ENCODE assay signal across 22 mouse cellular contexts in the genomic region with DNA sequence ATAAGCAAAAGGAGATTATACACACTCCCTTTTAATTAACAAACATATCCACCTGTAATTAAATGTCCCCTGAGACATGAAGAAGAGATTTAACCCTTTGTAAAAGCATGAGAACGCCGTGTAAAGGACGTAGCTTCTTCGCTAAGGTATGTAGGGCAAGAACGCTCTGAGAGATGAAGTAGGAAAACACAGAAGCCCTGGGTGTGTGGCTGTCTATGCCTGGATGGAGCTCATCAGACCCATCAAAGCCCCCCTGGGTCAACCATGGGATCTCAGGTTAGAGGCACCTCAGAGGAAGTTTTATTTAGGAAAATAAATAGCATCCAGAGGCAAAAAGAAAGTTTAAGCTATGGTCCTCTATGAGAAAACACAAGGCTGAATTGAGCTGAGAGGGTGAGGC. TPM values are rescaled to one million over a fixed set of nuclear protein-coding genes. Genes with fewer than 3 reads are reported as not detected.
DNase-seq lines count a peak whose midpoint lies in the region; ATAC-seq and TF ChIP-seq lines count a peak whose summit lies in the region.
"Had no signal": no experiment of that assay in that cellular context is flagged by ENCODE, and none has a peak within 500 bp of the region (broad histone marks: within the 10 kb centered on the region; RNA-seq: fewer than 3 reads in every experiment).

No protein-coding gene starts in this region.

- no peak overlapping the region for H3K4me3 ChIP-seq in gastrocnemius, adult 2 months
- H3K4me3 ChIP-seq in limb, embryonic 13.5 days: no peak overlapping the region
- no peak overlapping the region for H3K4me3 ChIP-seq in limb, embryonic 10.5 days
- H3K4me3 ChIP-seq in embryonic facial prominence, embryonic 10.5 days: no peak overlapping the region
- no peak overlapping the region for H3K4me3 ChIP-seq in embryonic facial prominence, embryonic 14.5 days (ENCODE audit: low read depth, low read length)
- H3K4me3 ChIP-seq in midbrain, embryonic 15.5 days: no peak overlapping the region
- no peak overlapping the region for H3K4me3 ChIP-seq in neural tube, embryonic 15.5 days (replicated peaks)
- H3K4me3 ChIP-seq: erythroblast, embryonic 14.5 days; hindbrain, embryonic 13.5 days; kidney, embryonic 15.5 days; midbrain, embryonic 13.5 days had no signal

- no peak overlapping the region for H3K4me2 ChIP-seq in limb, embryonic 13.5 days (replicated peaks)
- H3K4me2 ChIP-seq in embryonic facial prominence, embryonic 14.5 days (ENCODE audit: low read depth, low read length): no peak overlapping the region
- H3K4me2 ChIP-seq in midbrain, embryonic 15.5 days: no peak overlapping the region
- H3K4me2 ChIP-seq in neural tube, embryonic 15.5 days: no peak overlapping the region
- H3K4me2 ChIP-seq: heart, embryonic 11.5 days; hindbrain, embryonic 13.5 days; kidney, embryonic 15.5 days; midbrain, embryonic 13.5 days had no signal

- peak overlapping the region; percentile 70 for H3K27ac ChIP-seq in gastrocnemius, adult 2 months
- 0 out of 2 replicates have a peak overlapping the region, but pooled peaks have one; percentile 78 for H3K27ac ChIP-seq in limb, embryonic 13.5 days
- no peak overlapping the region for H3K27ac ChIP-seq in limb, embryonic 10.5 days
- peak overlapping the region; percentile 53; the same call in 1 of the 2 replicates for H3K27ac ChIP-seq in embryonic facial prominence, embryonic 10.5 days (replicated peaks)
- H3K27ac ChIP-seq in embryonic facial prominence, embryonic 14.5 days (replicated peaks; ENCODE audit: low read depth, low read length): peak overlapping the region; percentile 63; the same call in 1 of the 2 replicates
- no peak overlapping the region for H3K27ac ChIP-seq in midbrain, embryonic 15.5 days
- no peak overlapping the region for H3K27ac ChIP-seq in neural tube, embryonic 15.5 days (replicated peaks)
- H3K27ac ChIP-seq: hindbrain, embryonic 13.5 days; liver, embryonic 14.5 days; midbrain, embryonic 13.5 days had no signal

- 0 out of 2 replicates have a peak, but pooled peaks cover 3% of the 10 kb centered on the region for H3K9me3 ChIP-seq in limb, embryonic 13.5 days
- H3K9me3 ChIP-seq in limb, embryonic 10.5 days (replicated peaks): no peaks in the 10 kb centered on the region
- H3K9me3 ChIP-seq in embryonic facial prominence, embryonic 10.5 days: no peaks in the 10 kb centered on the region
- no peaks in the 10 kb centered on the region for H3K9me3 ChIP-seq in embryonic facial prominence, embryonic 14.5 days (ENCODE audit: control insufficient read depth, low read length)
- H3K9me3 ChIP-seq in midbrain, embryonic 15.5 days: no peaks in the 10 kb centered on the region
- no peaks in the 10 kb centered on the region for H3K9me3 ChIP-seq in neural tube, embryonic 15.5 days (replicated peaks)
- H3K9me3 ChIP-seq: hindbrain, embryonic 13.5 days; kidney, embryonic 15.5 days; midbrain, embryonic 13.5 days had no signal

- no peak for TF ChIP-seq CTCF in gastrocnemius, adult 2 months (IDR thresholded peaks at IDR 0.05)

- H3K4me1 ChIP-seq in limb, embryonic 13.5 days: peaks cover 81% of the 10 kb centered on the region
- H3K4me1 ChIP-seq in limb, embryonic 10.5 days: peaks cover 50% of the 10 kb centered on the region
- peaks cover 51% of the 10 kb centered on the region for H3K4me1 ChIP-seq in embryonic facial prominence, embryonic 10.5 days
- H3K4me1 ChIP-seq in embryonic facial prominence, embryonic 14.5 days (ENCODE audit: control insufficient read depth, insufficient read depth, low read length): peaks cover 49% of the 10 kb centered on the region
- H3K4me1 ChIP-seq in midbrain, embryonic 15.5 days: no peaks in the 10 kb centered on the region
- 0 out of 2 replicates have a peak, but pooled peaks cover 6% of the 10 kb centered on the region for H3K4me1 ChIP-seq in neural tube, embryonic 15.5 days
- H3K4me1 ChIP-seq: hindbrain, embryonic 13.5 days had no signal

- no peaks in the 10 kb centered on the region for H3K27me3 ChIP-seq in limb, embryonic 13.5 days
- H3K27me3 ChIP-seq in limb, embryonic 10.5 days (ENCODE audit: low read depth, poor library complexity, severe bottlenecking): no peaks in the 10 kb centered on the region
- H3K27me3 ChIP-seq in embryonic facial prominence, embryonic 10.5 days (replicated peaks; ENCODE audit: low read depth, poor library complexity, severe bottlenecking): no peaks in the 10 kb centered on the region
- no peaks in the 10 kb centered on the region for H3K27me3 ChIP-seq in embryonic facial prominence, embryonic 14.5 days (replicated peaks; ENCODE audit: control insufficient read depth, insufficient read depth, low read length)
- no peaks in the 10 kb centered on the region for H3K27me3 ChIP-seq in midbrain, embryonic 15.5 days (replicated peaks)
- no peaks in the 10 kb centered on the region for H3K27me3 ChIP-seq in neural tube, embryonic 15.5 days (replicated peaks)
- H3K27me3 ChIP-seq: hindbrain, embryonic 13.5 days; kidney, embryonic 15.5 days; midbrain, embryonic 13.5 days had no signal

- intact Hi-C loops in gastrocnemius, adult 2 months (cut with DNase I): no loop called here
- intact Hi-C loops in gastrocnemius, postnatal 36 days (cut with DNase I): no loop called here

- no peak for ATAC-seq in limb, embryonic 13.5 days (ENCODE audit: low FRiP score, low read depth)
- no peak for ATAC-seq in embryonic facial prominence, embryonic 14.5 days (ENCODE audit: low read depth)
- no peak for ATAC-seq in midbrain, embryonic 15.5 days (replicated peaks)
- no peak for ATAC-seq in neural tube, embryonic 15.5 days (ENCODE audit: low FRiP score)
- ATAC-seq: forebrain, embryonic 16.5 days; midbrain, embryonic 13.5 days had no signal

- DNase-seq in gastrocnemius, adult 2 months: no peak
- no peak for DNase-seq in gastrocnemius, postnatal 36 days
- no peak for DNase-seq in limb, embryonic 10.5 days (ENCODE audit: low spot score)
- DNase-seq in embryonic facial prominence, embryonic 10.5 days (ENCODE audit: low spot score): no peak
- no peak for DNase-seq in embryonic facial prominence, embryonic 14.5 days (ENCODE audit: low spot score)
- DNase-seq: adrenal gland, postnatal 14 days; heart, postnatal 4 days; left cerebral cortex, postnatal 4 days; liver; spleen, adult 18-20 months; thymus, adult 18-20 months; thymus, postnatal 25 days had no signal

- no peak overlapping the region for H3K9ac ChIP-seq in limb, embryonic 13.5 days
- no peak overlapping the region for H3K9ac ChIP-seq in embryonic facial prominence, embryonic 14.5 days (ENCODE audit: low read depth, low read length)
- H3K9ac ChIP-seq in midbrain, embryonic 15.5 days: no peak overlapping the region
- no peak overlapping the region for H3K9ac ChIP-seq in neural tube, embryonic 15.5 days (replicated peaks)
- H3K9ac ChIP-seq: hindbrain, embryonic 13.5 days; kidney, embryonic 15.5 days; liver, embryonic 14.5 days; midbrain, embryonic 13.5 days had no signal

- no peaks in the 10 kb centered on the region for H3K36me3 ChIP-seq in limb, embryonic 13.5 days
- H3K36me3 ChIP-seq in limb, embryonic 10.5 days: no peaks in the 10 kb centered on the region
- H3K36me3 ChIP-seq in embryonic facial prominence, embryonic 10.5 days (replicated peaks): no peaks in the 10 kb centered on the region
- H3K36me3 ChIP-seq in embryonic facial prominence, embryonic 14.5 days (ENCODE audit: control insufficient read depth, insufficient read depth, low read length): no peaks in the 10 kb centered on the region
- H3K36me3 ChIP-seq in midbrain, embryonic 15.5 days (replicated peaks): no peaks in the 10 kb centered on the region
- H3K36me3 ChIP-seq in neural tube, embryonic 15.5 days: no peaks in the 10 kb centered on the region
- H3K36me3 ChIP-seq: hindbrain, embryonic 13.5 days; kidney, embryonic 15.5 days; midbrain, embryonic 13.5 days had no signal

- WGBS in limb, embryonic 13.5 days: 88% methylated on average over 5 of the region's 5 CpGs
- 90% methylated on average over 5 of the region's 5 CpGs for WGBS in limb, embryonic 10.5 days
- WGBS in embryonic facial prominence, embryonic 10.5 days: 83% methylated on average over 5 of the region's 5 CpGs
- WGBS in embryonic facial prominence, embryonic 14.5 days: 84% methylated on average over 5 of the region's 5 CpGs
- WGBS in midbrain, embryonic 15.5 days: 85% methylated on average over 5 of the region's 5 CpGs
- WGBS in neural tube, embryonic 15.5 days: 84% methylated on average over 5 of the region's 5 CpGs

RNA-seq across cellular contexts. Expression of a gene that starts 37.3 kb away (rescaled TPM):
- 10 to 100 TPM; 41.9 to 48.9 TPM for total RNA-seq in gastrocnemius, adult 2 months (2021)
- total RNA-seq in gastrocnemius, postnatal 36 days (2021): 10 to 100 TPM; 41.8 to 52.1 TPM
- polyA plus RNA-seq in limb, embryonic 13.5 days (2015; fragmentation: Nextera tagmentation; extraction: Ambion mirVana): 153 and 163 TPM in 2 replicates
- polyA plus RNA-seq in limb, embryonic 10.5 days (2016; fragmentation: Nextera tagmentation; extraction: Ambion mirVana): 138 and 152 TPM in 2 replicates
- polyA plus RNA-seq in embryonic facial prominence, embryonic 10.5 days (2016; fragmentation: Nextera tagmentation; extraction: Ambion mirVana): 158 and 159 TPM in 2 replicates
- 148 and 169 TPM in 2 replicates for polyA plus RNA-seq in embryonic facial prominence, embryonic 14.5 days (2014; fragmentation: Nextera tagmentation; extraction: Ambion mirVana)
- 124 and 125 TPM in 2 replicates for polyA plus RNA-seq in midbrain, embryonic 15.5 days (2015; fragmentation: Nextera tagmentation; extraction: Ambion mirVana)
- polyA plus RNA-seq in neural tube, embryonic 15.5 days (2015; fragmentation: Nextera tagmentation; extraction: Ambion mirVana): 117 and 118 TPM in 2 replicates

Comparison
In these comparisons a context has a peak if more than half of its experiments do, and no peak if none do; other contexts are left out.
1. H3K27ac ChIP-seq: peak in gastrocnemius, adult 2 months (single experiment), limb, embryonic 13.5 days (single experiment), embryonic facial prominence, embryonic 10.5 days (single experiment) and embryonic facial prominence, embryonic 14.5 days (single experiment); none in limb, embryonic 10.5 days (single experiment), midbrain, embryonic 15.5 days (single experiment) and neural tube, embryonic 15.5 days (single experiment).